Mouse (Mus musculus): ENCODE measurements at regions not wholly inside any gene's neighbourhood (a gene's known extent, or its start where the extent isn't known, plus 50 kb on each side); places are given as distances from the start of the nearest gene placed in this dataset.
"Not testable (repeated sequence)": the region's sequence is repeated elsewhere in the genome, so short reads cannot be mapped to it uniquely, and the experiment has no call there.

GRCm38 (mm10) chr9:11206267-11206666, 301.7 kb upstream of the Cntn5 start:
- no peak for DNase-seq (ENCODE audit: low read depth)

DNA sequence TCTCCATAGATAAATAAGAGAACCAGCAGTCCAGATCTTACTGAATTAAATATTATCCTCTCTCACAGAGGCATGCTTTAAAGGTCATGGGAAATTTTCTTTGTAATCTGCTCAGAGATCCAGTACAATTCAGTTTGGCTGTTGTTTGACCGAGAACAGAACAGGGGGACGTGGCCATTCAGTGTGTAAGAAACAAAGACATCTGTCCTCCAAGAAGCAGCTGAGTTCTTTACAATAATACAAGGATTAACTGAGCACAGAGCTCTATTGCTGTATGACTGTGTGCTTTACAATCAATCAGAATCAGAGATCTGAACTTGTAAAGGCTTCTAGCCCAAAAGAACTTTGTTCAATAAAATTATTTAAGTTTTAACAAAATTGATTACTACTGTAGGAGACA, 287.6 kb upstream of the Cntn5 start:
- no peak for DNase-seq (ENCODE audit: low read depth)

GRCm38 (mm10) chr9:11145799-11146198, 241.2 kb upstream of the Cntn5 start:
- no peak for DNase-seq (ENCODE audit: low read depth)

GRCm38 (mm10) chr9:11126833-11127232, 222.3 kb upstream of the Cntn5 start:
- DNase-seq (ENCODE audit: low read depth) = no peak

DNA sequence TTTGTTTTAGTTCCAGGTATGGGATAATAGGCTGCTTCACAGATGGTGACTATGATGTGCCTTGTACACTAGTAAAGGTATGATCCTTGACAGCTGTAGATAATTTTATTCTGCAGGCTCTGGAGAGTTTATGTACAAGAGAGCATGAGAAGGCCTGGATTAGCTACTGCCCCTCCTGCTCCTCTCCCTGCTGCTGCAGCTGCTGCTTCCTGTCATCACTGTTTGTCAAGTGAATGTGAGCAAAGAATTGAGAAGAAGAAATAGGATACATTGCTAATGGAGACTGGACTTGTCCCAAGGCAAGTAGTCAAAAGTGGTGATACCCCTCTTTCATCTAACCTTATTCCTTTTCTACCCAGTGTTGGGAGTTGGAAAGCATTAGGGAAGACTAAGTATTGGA, 214.6 kb upstream of the Cntn5 start:
- no peak for DNase-seq (ENCODE audit: low read depth)

- DNase-seq (ENCODE audit: low read depth) = not testable (repeated sequence)
These were observed 203.3 kb upstream of the Cntn5 start for GRCm38 (mm10) chr9:11107828-11108227.

- DNase-seq (ENCODE audit: low read depth) = not testable (repeated sequence)
These were observed 202.6 kb upstream of the Cntn5 start for GRCm38 (mm10) chr9:11107212-11107611.

DNA sequence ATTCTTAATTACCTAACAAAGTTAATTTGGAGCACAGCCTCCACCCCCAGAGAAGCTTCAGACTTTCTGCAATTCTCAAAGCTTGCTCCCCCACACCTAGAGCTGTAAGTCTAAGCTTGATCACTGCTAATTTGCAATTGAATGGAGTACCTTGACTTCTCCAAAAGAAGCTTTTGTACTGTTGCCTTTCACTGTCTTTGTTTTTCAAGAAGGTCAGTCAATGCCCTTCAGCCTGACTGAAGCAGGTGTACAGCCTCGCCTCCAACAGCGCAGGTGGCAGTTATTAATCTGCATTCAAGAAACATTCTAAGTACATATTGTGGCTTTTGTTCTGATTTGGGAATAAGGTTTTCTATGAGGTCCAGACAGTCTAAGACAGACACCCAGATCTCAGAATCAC, 201.7 kb upstream of the Cntn5 start:
- no peak for DNase-seq (ENCODE audit: low read depth)

GRCm38 (mm10) chr9:11103448-11103847, 198.9 kb upstream of the Cntn5 start:
- no peak for DNase-seq (ENCODE audit: low read depth)

DNA sequence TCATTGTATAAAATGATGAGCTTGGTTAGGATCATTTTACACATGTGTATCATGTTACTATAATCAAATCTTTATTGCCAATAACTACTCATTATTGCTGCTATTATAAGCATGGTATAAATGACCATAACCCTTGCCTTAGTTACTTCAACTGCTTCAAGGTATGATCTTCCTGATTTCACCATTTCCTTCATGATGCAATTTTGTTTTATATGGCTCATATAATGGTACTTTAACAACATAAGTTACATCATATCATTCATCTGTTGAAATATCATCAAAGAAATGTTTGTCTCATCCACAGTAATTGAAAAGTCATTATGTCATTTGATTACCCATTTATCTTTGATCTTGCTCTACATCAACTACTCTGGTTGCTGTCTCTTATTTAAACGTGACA, 188.3 kb upstream of the Cntn5 start:
- no peak for DNase-seq (ENCODE audit: low read depth)

GRCm38 (mm10) chr9:11067125-11067524, 162.6 kb upstream of the Cntn5 start:
- DNase-seq (ENCODE audit: low read depth) = not testable (repeated sequence)

GRCm38 (mm10) chr9:11062856-11063255, 158.3 kb upstream of the Cntn5 start:
- DNase-seq (ENCODE audit: low read depth) = no peak

All from NIH3T3 (cell line).